Mouse (Mus musculus) leukemia stem cell, adult 10-12 weeks (primary cell): ENCODE measurements around the gene Olfr368. TPM values are rescaled to one million over a fixed set of nuclear protein-coding genes. Genes with fewer than 3 reads are reported as not detected.

Experiments used
- polyA plus RNA-seq: library from polyadenylated mRNA; stranded (reverse); fragments of >175 nt; gene quantifications from 2 replicates; pipeline ENCODE4 v1.2.3, GENCODE M21; 2012; ENCODE audit warnings: low replicate concordance

Olfr368 gene
- not detected in 2 replicates for polyA plus RNA-seq

GRCm38 (mm10) chr2:37326215-37326614, at the start of gene Olfr368:
TSS of gene Olfr368 (plus strand) at chr2:37326515.

GRCm38 (mm10) chr2:37358633-37359540, 32.6 kb downstream of the Olfr368 start, which contains the start of gene Pdcl:
TSS of gene Pdcl (minus strand) at chr2:37359332.

Other genes starting within 250 kb of the Olfr368 start
- not detected in 2 replicates for gene Olfr361, start 237.2 kb upstream of the Olfr368 start, polyA plus RNA-seq
- gene Olfr362, start 208.6 kb upstream of the Olfr368 start, polyA plus RNA-seq = not detected in 2 replicates
- gene Olfr364-ps1, start 187.2 kb upstream of the Olfr368 start, polyA plus RNA-seq = not detected in 2 replicates
- gene Olfr365, start 138.3 kb upstream of the Olfr368 start, polyA plus RNA-seq = 0.05 TPM in 1 of 2 replicates, not detected in the other
- not detected in 2 replicates for gene Olfr366, start 114.9 kb upstream of the Olfr368 start, polyA plus RNA-seq
- 2.6 and 3.6 TPM in 2 replicates for gene Pdcl, start 32.8 kb downstream of the Olfr368 start, polyA plus RNA-seq
- gene Rc3h2, start 96.4 kb downstream of the Olfr368 start, polyA plus RNA-seq = 1.3 and 1.9 TPM in 2 replicates
- 0.23 and 0.63 TPM in 2 replicates for gene Zbtb26, start 116.6 kb downstream of the Olfr368 start, polyA plus RNA-seq
- gene Zbtb6, start 116.7 kb downstream of the Olfr368 start, polyA plus RNA-seq = 0.89 and 1.2 TPM in 2 replicates
- 1.3 and 2.3 TPM in 2 replicates for gene Rabgap1, start 116.8 kb downstream of the Olfr368 start, polyA plus RNA-seq
- gene Gpr21, start 189.8 kb downstream of the Olfr368 start, polyA plus RNA-seq = not detected in 2 replicates